Mouse (Mus musculus) MEL-GATA-1-ER (cell line): ENCODE results near the gene Tnrc6c.
A peak's percentile ranks its signal among the peaks of the same experiment; 100 is the strongest.
"Not testable (repeated sequence)": the region's sequence is repeated elsewhere in the genome, so short reads cannot be mapped to it uniquely, and the experiment has no call there.

ENCODE experiments used
- DNase-seq: peaks from one replicate; pipeline ENCODE4 v3.0.0-alpha.2; 2012; ENCODE audit warnings: low read depth; ENCODE audit errors: extremely low read depth

Gene Tnrc6c

DNA sequence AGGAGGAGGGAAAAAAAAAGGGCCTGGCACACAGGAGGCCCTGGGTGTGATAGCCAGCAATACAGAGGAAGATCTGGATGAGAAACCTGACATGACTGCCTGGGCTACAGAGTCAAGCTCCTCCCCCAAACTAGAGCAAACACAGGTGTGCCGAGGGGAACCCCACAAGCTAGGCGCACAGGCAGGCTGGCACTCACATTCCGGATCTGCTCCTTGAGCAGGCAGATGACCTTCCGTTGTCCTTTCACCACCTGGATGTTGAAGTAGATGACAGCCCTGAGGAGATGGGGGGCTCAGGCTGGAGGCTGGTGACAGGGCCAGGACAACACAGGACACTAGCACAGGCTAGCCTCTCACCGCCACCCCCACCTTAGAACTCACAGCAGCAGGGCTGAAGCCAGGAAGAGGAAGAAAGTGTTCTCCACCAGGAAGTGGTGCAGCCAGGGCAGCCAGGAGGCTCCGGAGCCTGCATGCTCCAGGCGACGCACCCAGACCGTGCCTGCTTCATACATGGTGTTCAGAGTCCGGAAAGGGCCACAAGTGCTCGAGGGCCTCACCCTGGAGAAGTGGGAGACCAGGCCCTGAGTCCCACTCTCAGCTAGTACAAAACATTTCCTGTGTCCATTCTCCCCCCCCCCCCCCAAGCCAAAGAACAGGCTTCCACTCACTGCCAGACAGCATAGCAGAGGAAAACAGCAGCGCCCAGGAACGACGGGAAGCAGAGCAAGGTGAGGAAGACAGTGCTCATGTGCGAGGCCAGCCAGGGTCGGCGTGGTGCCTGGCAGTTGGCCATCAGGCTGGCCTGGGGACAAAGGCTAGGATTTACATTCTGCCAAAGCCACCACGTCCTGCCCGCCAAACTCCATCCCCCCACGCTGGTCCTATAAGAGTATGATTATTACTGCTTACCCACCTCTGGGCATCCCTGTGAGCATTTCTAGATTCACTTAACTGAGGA, 114.9 kb downstream of the Tnrc6c start:
- DNase-seq: no peak

DNA sequence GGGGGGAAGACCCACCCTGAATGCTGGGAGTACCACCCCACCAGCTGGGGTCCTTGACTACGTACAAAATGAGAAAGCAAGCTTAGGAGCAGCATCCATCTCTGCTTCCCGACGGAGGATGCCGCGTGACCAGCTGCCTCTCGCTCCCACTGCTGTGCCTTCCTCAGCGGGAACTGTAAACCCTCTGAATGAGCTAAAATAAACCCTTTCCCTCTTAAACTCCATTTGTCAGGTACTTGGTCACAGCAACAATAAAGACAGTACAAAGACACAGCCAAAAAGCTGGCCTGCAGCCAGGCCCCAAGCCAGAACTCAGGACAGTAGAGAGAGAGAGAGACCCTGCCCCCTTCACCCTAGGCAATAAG, 115.6 kb downstream of the Tnrc6c start:
- no peak for DNase-seq

DNA sequence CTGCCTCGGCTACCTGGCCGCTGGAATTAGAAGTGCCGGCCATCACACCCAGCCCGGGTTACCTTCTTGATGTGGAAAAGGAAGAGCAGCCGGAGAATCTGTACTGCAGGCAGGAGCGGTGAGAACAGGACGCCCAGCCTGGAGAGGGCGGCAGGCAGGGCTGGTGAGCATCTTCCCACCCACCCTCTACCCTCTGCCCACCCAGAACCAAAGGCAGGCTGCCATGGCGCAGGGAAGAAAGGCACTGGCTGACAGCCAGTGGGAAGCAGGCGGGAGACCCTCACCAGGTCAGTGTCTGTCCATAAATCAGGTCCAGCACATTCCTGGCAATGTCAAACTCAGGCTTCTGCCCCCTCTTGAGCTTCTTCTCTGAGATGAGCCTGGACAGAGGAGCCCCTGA, 116.3 kb downstream of the Tnrc6c start:
- DNase-seq: no peak

DNA sequence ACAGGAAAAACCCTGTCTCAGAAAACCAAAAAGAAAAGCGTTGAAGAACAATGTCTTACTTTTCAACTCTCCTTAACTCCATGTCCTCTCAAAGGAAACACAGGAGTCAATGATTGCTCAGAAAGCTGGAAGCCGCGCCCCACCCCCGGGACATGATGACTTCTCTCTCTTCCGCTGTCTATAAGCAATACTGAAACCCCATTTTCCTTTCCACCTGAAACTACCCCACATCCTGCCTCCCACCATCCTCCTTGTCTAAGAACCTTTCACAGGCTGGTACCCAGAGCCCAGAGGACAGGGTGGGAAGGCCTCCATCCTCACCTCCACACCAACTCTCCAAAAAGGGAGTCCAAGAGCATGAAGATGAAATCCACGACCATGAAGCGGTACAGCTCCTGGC, 118.3 kb downstream of the Tnrc6c start:
- no peak for DNase-seq

DNA sequence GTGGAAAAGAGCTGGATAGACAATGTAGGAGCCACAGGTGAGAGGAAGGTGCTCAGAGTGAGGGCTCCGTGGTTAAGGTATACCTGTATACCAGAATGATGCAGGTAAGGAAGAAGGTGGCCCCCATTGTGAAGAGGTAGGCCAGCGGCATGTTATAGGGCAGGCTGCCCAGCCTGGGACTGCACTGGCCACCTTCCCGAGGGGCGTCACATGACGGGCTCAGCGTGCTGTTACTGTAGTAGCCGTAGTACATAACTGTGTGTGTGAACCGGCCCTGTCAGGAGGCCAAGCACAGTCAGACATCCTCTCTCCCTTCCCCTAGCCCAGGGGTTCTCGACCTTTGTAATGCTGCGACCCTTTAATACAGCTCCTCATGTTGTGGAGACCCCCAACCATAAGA, 120.8 kb downstream of the Tnrc6c start:
- DNase-seq: no peak

DNA sequence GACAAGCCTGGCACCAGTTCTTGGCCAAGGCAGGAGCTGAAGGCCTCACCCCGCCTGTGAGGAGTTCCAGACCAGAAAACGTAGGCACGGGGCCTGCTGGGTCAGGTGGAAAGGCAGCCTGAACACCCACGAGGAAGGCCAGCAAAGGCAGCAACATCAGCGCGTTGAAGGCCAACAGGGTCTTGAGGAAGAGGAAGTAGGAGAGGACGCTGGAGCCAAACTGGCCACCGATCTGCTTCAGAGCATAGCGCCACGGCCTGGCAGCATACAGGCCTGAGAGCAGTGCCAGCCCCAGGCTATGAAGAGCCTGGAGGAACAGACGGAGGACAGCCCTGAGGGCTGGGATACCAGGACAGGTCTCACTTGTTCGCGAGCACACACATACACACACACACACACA, 121.5 kb downstream of the Tnrc6c start:
- no peak for DNase-seq

DNA sequence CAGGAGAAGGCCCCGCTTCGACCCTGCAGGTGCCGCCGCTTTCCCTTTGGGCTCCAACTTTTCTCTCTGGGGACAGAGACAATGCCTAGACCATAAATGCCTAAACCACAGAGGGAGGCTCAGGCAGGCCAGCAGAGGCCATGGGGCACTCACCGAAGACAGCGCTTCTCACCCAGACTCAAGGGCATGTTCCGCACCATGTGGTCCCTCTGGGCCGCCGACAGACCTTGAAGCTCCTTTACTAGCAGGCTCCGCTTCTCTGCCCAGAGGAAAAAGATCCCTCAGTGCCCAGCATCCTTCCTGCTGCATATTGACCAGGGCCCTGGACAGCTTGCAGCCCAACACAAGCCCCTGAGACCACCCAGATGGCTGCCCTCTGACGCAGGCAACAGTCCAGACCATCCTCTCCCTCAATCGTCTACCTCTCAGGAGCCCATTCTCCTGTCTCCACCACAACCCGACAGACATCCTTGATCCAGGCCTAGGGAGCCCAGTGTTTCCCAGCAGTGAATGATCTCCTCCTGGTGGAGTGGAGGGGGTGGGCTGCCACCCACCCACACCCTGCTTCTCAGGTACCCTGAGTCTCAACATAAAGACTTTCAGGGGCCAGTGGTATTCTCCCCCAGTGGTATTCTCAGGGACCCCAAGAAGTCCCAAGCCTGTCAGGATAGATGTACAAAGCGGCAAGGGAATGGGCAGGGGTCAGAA, 122.2 kb downstream of the Tnrc6c start:
- no peak for DNase-seq

DNA sequence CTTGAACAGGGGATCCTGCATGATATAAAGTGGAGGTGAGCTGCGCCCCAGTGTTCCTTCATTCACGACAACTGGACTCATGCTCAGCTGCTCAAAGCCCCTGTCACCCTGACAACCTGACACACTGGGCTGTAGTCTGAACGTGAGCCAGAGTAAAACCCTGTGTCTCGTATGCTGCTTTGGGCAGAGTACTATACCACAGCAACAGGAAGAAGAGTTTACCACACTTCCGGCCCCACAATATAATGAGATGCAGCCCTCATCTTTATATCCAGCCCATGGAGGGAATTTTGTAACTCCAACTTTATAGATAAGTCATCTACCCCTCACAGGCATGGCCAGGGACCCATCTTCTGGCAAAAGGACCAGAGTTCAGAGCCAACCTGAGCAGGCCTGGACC, 123.0 kb downstream of the Tnrc6c start:
- DNase-seq: no peak

DNA sequence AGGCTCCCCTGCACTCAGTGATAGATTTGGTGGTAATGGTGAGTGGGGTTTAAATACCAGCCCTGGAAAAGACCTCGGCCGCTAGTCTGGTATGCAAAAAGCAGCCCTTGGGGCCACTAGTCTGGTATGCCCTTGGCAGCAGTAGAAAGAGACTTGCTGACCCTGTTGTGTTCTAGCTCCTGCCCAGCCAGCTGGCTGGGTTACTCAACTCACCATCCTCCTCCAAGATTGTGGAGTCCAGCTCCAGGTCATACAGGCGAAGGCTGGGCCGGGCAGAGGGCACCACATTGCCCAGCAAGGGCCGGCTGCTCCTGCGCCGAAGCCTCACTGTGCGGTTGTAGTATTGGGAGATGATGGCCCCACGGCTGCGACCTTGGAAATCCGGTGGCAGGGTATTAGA, 123.9 kb downstream of the Tnrc6c start:
- no peak for DNase-seq

DNA sequence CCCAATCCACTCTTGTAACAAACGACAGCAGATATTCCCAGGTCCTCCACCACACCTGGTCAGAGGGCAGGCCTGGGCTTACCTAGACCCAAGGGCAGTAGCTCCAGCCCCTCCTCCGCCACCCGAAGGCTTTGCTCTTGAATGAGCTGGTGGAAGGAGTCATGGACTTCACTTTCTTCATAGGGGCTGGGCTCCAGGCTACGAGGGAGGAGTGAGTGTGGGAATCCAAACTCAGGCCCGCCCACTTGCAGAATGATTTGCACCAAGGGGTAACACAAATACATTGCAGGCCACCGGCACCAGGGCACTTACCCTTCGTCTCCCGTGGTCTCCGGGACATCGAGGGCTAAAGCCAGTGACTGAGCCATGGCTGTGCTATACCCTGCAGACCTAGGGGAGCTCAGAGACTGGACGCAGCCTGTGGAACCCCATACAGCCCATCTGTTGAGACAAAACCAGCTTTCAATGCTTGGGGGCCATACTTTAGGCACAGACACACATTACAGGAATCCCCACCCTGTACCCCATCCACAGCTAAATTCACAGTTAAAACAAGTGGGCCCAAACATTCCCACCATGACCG, 124.9 kb downstream of the Tnrc6c start:
- no peak for DNase-seq

DNA sequence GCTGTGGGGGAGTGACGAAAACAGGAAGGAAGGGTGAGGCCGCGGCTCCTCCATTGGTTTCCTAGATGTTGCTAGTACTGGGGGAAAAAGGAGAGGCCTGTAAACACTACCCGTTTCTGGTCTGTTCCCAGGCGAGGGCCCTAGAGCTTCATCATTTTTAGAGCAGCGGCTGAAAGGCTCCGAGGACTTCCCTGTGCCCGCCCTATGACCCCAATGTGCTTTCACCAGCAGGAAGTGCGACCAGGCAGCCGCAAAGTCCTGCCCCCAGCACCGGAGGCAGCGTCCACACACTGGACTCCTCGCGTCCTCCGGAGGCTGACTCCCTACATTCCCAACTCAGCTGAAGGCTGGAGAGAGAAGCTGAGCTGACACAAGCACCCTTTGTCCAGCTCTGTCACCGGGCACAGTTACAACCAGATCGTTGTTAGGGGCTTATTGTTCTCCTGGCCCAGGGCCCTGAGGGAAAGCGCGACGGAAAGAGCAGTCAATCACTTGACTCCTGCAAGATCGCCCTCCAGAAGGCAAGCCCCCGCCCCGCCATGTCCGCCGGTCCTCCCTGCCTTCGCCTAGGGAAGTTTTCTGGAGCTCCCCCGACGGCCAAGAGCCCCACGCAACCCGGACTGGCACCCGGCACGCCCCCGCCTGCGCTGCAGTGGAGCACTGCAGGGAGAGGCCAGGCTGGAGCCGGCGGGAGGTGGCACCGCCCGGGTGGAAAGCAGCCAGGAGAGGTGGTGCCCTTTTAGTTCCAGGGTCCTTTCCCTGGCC, 125.5 kb downstream of the Tnrc6c start:
- DNase-seq: no peak

DNA sequence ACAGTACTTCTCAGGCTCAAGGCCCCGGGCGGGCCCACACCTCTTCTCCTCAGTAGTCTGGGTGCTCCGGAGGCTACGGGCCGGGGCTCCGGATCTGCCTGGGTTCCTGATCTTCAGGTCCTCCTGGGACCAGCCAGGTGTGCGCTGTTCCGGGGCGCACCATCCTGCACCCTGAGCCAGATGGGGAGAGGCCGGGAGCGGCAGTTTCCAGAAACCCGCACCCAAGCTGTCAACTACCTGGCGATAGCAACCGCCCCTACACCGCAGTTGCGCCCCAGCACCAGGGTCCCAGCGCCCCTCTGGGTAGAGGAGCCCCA, 126.1 kb downstream of the Tnrc6c start:
- no peak for DNase-seq

DNA sequence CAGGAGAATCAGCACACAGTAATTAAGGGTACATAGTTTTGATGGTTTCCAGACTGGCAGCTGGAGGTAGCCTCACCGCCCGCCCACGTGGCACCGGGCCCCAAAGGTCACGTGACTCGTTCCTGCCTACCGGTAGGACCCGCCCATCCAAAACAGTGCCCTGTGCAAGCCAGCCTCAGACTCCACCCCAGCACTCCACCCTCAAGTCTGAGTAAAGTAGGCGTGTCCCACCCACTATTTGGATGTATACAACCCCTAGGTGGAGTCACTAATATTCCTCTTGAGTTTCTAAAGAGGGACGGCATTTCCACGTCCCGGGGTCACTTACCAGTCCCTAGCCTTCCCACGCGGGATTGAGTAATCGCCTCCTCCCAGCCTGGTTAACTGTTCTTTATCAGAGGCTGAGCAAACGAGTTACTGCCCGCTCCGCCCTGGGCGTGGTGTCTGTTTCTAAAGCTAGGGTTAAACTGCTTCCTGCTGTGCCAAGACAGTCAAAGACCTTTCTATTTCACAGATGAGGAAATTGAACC, 126.6 kb downstream of the Tnrc6c start:
- peak; percentile 94 for DNase-seq

DNA sequence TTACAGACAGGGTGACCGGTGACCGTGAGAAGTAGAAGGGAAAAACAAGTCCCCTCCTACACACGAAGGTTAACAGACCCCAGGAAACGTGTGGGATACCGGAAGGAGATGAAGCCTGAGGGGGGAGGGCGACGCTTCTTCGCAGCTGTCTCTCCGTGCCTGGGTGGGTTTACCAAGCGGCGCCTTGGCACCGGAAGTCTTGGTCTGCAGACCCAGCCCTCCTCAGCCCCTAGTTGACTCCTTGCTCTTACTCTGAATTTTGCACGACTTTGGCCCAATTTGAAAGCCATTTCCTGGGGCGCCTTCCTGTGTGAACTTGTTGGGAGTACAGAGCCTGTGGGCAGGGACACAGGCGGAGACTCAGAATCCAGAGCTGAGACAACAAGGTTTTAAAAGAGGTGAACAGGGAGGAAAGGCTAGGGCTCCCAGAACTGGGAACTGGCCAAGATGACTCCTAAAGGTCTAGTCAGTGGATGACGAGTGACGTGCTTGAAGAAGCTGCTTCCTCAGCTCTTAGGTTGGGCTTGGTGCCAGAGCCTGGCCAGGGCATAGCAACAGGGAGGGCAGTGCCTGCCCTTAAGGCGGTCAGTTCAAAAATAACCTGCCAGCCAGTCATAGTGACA, 127.2 kb downstream of the Tnrc6c start:
- no peak for DNase-seq

DNA sequence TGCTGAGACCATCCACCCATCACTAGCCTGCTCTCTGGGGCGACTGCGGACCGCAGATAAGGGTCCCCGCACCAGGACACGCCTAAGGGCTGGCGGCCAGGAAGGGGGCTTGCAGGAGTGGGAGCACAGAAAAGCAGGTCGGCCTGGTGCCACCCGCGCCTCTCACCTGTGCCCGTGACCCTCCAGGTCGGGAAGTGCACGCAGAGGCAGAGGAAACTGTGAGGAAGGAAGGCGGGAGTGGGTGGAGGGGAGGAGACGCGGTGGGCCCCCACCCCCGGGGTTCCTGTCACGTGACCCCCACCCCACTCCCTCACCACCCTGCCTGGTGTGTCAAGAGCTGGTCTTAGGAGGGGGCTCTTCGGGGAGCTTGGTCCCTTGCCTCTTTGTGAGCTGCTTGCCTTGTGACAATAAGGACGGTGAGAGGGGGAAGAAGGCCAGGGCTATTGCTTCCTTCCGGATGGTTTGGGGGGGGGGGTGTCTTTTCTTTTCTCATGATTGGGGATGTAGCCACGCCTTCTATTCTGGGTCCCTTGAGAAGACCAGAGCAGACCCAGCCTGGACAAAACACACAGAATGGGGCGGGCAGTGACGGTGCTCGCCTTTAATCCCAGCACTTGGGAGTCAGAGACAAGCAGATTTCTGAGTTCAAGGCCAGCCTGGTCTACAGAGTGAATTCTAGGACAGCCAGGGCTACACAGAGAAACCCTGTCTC, 128.1 kb downstream of the Tnrc6c start, which contains the start of the genes Tmc8 and Tmc6:
Gene Tmc8, plus strand, starts transcription at position 84 of the 712 bp plus-strand sequence.
Gene Tmc6, minus strand, starts transcription at position 206 of the 712 bp plus-strand sequence.
- DNase-seq: no peak

DNA sequence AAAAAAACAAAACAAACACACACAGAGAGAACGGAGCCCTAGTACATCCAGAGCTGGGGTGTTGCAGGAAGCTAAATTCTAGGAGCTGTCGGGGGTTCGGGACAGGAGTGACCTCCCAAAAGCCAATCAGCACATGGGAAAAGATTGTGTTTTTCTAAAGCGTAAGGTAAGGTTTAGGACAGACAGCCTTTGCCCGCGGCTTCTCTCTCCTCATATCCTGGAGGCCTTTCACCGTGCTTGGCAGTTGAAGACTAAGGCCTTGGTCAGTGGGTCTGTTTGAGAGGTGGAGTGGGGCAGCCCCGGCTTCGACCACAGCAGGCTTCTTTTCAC, 128.6 kb downstream of the Tnrc6c start:
- no peak for DNase-seq

DNA sequence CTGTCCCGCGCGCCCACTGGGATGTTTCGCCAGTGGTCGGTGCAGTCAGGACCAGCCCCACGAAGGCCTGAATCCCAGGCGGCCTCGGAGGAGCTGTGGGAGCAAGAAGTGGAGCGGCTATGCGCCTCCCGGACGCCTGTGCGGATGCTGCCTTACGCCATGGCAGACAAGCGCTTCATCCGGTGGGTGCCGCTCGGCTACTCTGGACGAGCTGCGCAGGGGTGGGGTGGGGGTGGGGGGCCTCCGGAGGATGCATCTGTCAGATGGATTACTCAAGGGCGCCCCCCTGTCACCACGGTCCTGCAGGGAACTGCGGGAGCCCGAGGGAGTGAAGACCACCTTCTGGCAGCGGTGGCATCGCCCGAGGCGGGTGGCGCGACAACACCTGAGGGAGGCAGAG, 129.0 kb downstream of the Tnrc6c start:
- DNase-seq: no peak

DNA sequence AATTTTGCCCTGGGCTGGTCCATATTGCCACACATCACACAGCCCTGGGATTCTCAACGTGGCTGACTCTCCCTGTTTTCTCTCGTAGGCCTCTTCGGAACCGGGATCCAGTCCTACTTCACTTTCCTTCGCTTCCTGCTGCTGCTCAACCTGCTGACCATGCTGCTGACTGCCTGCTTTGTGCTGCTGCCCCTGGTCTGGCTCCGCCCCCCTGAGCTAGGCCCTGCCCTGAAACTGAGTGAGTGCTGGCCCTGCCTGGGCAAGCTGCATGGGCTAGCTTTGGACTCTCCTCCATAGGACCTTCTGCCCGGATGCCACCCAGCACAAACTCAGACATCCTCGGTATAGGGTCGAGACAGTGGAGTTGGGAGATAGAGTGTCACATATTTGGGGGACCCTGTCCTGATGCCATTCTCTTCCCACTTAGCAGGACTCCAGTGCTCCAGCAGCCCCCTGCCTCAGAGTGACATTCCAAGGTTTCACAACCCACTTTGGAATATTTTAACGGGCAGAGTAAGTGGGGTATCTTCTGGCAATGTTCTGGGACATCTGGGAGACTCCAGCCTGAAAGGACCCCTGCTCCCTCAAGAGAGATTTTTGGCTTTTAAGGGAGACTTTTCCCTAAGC, 129.7 kb downstream of the Tnrc6c start:
- no peak for DNase-seq

DNA sequence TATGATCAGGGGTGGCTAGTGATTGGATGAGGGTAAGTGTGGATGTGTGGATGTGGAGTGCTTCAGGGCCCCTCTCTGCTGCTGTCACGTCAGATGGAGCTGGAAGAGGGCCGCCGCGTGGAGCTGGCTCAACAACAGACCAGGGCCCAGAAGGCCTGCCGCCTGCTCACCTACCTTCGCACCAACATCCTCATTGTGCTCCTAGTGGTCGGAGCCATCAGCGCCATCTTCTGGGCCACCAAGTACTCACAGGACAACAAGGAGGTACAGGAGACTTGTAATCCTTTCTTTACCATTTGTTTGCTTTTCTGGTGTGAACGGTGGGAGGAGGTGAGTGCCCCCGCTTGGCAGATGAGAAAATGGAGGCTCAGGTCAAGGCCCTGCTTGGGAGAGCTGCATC, 132.2 kb downstream of the Tnrc6c start:
- DNase-seq: no peak

DNA sequence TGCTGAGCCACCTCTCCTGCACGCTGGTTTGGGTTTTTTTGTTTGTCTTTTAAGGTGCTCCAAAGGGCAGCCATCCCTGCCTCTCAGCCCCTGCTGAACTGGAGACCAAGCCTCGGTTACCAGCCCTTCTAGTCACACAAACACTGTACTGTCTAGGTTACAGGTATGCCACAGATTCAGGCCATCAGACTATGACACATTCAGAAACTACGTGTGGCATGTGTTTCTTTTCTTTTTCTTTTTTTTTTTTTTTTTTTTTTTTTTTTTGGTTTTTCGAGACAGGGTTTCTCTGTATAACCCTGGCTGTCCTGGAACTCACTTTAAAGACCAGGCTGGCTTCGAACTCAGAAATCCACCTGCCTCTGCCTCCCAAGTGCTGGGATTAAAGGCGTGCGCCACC, 134.4 kb downstream of the Tnrc6c start:
- not testable (repeated sequence) for DNase-seq
